Mouse (Mus musculus): Measurements from ENCODE around the gene Apol9b. TPM values are rescaled to one million over a fixed set of nuclear protein-coding genes. Genes with fewer than 3 reads are reported as not detected.
"Not testable (repeated sequence)": the region's sequence is repeated elsewhere in the genome, so short reads cannot be mapped to it uniquely, and the experiment has no call there.

The Apol9b gene
- polyA plus RNA-seq, 1 experiment, result 2.1 TPM

DNA sequence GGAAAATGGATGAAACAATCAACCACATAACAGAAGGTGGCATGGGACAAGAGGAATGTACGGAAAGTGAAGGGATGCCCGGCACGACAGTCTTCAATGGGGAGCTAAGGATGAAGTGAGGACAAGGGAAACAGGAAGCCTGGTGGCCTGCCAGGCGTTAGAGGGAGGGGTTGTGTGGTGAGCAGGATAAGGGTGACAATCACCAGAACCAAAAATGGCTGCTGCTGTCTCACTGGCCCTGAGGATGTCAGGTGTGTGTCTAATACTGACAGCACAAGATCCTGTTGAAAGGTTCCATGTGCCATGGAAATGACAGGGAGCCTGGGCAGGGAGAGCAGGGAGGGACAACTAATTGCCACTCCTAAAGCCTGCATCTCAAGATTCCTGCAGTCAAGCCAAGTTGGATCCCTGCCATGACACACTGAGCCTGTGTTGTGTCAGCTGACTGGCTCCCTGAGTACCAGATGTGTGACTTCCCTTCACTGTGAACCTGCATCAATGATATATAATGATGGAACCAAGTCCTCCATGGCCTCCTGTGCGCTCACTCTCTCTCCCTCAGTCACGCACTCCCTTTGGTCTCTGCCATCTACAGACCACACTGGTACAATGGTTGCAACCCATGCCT, 3.3 kb upstream of the Apol9b start:
- not testable (repeated sequence) for H3K36me3 ChIP-seq (ENCODE audit: control insufficient read depth, insufficient read depth, low read length); H3K27me3 ChIP-seq (replicated peaks; ENCODE audit: control insufficient read depth, insufficient read depth, low read length); H3K4me1 ChIP-seq (ENCODE audit: control insufficient read depth, insufficient read depth, low read length); H3K27ac ChIP-seq (ENCODE audit: insufficient read depth, low read depth, low read length); H3K4me3 ChIP-seq (ENCODE audit: insufficient read depth, low read depth, low read length)
- WGBS, result 67% methylated on average over 6 of the region's 6 CpGs
- peak; percentile 19 for DNase-seq

DNA sequence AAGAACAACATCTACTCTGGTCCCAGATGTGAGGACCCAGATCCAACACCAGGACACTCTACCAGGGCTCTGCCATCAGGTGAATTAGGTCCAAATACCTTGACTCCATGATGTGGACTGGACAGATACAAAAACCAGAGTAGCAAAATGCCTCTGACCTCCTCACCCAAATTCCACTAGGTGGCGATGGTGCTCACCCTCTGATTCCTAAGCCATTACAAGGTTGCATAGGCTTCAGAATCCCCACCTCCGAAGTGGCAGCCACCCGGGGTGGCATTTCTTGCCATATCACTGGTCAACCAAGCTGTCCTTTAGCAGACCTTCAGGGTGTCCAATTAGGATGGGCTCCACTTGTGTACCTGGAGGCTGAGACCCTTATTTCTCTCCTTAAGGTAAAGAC, 1.7 kb upstream of the Apol9b start:
- not testable (repeated sequence) for H3K4me1 ChIP-seq (ENCODE audit: control insufficient read depth, insufficient read depth, low read length); H3K4me3 ChIP-seq (ENCODE audit: insufficient read depth, low read depth, low read length); H3K27ac ChIP-seq (ENCODE audit: insufficient read depth, low read depth, low read length); H3K27me3 ChIP-seq (replicated peaks; ENCODE audit: control insufficient read depth, insufficient read depth, low read length); H3K36me3 ChIP-seq (ENCODE audit: control insufficient read depth, insufficient read depth, low read length)
- WGBS, result 0% methylated on average over 3 of the region's 3 CpGs
- DNase-seq, result peak; percentile 14
- peak; percentile 59 for TF ChIP-seq CTCF (conservative IDR thresholded peaks at IDR 0.05; ENCODE audit: insufficient read depth, insufficient read length, low read depth, low read length)

DNA sequence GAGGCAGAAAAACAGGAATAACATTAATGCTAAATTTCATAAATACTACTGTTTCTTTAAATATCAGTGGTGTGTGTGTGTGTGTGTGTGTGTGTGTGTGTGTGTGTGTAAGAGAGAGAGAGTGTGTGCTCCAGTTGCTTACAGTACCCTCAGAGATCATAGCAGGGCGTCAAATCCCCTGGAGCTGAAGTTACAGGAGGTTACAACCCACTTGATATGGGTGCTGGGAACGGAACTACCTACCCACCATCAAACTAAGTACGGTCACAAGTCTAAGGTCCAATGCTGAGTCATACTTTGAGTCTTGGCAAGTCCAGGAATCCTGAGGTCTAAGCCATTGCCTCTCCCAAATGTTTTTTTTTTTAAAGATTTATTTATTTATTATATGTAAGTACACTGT, 1.1 kb upstream of the Apol9b start:
- H3K4me3 ChIP-seq (ENCODE audit: insufficient read depth, low read depth, low read length); DNase-seq; H3K27ac ChIP-seq (ENCODE audit: insufficient read depth, low read depth, low read length); H3K27me3 ChIP-seq (replicated peaks; ENCODE audit: control insufficient read depth, insufficient read depth, low read length); H3K4me1 ChIP-seq (ENCODE audit: control insufficient read depth, insufficient read depth, low read length); H3K36me3 ChIP-seq (ENCODE audit: control insufficient read depth, insufficient read depth, low read length): not testable (repeated sequence)
- WGBS, result 69% methylated on average over 3 of the region's 3 CpGs

DNA sequence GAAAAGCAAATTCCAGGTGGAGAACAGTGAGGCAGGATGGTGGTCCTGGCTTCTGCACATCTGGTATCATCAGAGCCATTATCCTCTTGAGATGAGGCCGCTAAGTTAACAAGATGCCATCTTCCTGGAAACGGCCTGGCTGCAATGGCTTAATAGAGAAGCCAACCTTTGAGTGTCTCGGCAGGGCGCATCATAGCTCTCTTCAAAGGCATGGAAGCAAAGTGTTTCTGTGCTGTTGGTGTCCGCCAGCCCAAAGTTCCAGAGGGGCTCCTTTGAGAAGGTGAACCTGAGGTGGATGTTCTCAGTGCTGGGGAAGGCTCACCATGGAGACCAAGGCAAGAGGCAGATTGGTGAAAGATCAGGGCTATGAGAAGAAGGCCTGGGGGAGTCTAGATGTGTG, 2.8 kb downstream of the Apol9b start:
- no peak overlapping the region for H3K4me3 ChIP-seq (ENCODE audit: insufficient read depth, low read depth, low read length)
- TF ChIP-seq POLR2A (IDR thresholded peaks at IDR 0.05; ENCODE audit: low read depth, low read length) (no peak), CTCF (conservative IDR thresholded peaks at IDR 0.05; ENCODE audit: insufficient read depth, insufficient read length, low read depth, low read length) (no peak)
- 84% methylated on average over 5 of the region's 5 CpGs for WGBS
- H3K27me3 ChIP-seq (replicated peaks; ENCODE audit: control insufficient read depth, insufficient read depth, low read length), result no peaks in the 10 kb centered on the region
- H3K36me3 ChIP-seq (ENCODE audit: control insufficient read depth, insufficient read depth, low read length), result no peaks in the 10 kb centered on the region
- no peak for DNase-seq
- H3K27ac ChIP-seq (ENCODE audit: insufficient read depth, low read depth, low read length), result no peak overlapping the region
- H3K4me1 ChIP-seq (ENCODE audit: control insufficient read depth, insufficient read depth, low read length), result no peaks in the 10 kb centered on the region

DNA sequence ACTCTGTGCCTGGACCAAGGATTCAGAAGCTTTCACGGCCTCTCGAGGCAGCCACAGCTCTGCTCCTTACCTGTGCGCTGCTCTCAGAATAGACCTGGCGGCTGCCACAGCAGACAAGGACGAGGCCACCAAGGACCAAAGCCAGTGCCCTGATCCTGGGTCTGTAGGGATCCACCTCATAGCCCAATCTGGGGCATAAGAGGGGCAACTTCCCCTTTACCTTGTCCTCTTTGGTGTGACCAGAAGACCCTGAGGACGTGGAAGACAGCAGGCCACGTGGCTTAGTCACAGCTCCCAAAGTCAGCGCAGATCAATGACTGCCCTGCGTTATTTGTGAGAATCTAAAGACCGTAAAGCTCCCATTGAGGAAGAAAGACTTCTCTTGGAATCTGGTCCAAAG, 4.0 kb downstream of the Apol9b start:
- H3K27ac ChIP-seq (ENCODE audit: insufficient read depth, low read depth, low read length); H3K36me3 ChIP-seq (ENCODE audit: control insufficient read depth, insufficient read depth, low read length); H3K4me3 ChIP-seq (ENCODE audit: insufficient read depth, low read depth, low read length); H3K4me1 ChIP-seq (ENCODE audit: control insufficient read depth, insufficient read depth, low read length); DNase-seq; H3K27me3 ChIP-seq (replicated peaks; ENCODE audit: control insufficient read depth, insufficient read depth, low read length): not testable (repeated sequence)
- 83% methylated on average over 10 of the region's 10 CpGs for WGBS

DNA sequence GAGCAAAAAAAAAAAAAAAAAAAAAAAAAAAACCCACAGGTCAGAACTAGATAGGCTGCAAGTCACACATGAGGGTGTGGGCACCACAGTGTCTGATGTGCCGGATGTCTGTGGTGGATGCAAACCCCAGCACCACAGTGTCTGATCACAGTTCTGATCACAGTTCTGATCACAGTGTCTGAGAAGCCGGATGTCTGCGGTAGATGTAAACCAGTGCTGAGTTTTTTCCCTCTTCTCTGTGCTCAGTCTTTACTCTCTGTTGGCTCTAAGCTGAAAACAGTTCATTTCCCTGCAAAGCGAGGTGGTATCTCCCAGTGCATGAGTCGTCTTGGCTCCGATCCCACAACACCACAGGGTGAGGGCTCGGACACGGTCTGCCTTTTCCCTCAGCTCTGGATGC, 4.5 kb downstream of the Apol9b start:
- not testable (repeated sequence) for H3K4me1 ChIP-seq (ENCODE audit: control insufficient read depth, insufficient read depth, low read length); H3K27ac ChIP-seq (ENCODE audit: insufficient read depth, low read depth, low read length); DNase-seq; H3K36me3 ChIP-seq (ENCODE audit: control insufficient read depth, insufficient read depth, low read length); H3K4me3 ChIP-seq (ENCODE audit: insufficient read depth, low read depth, low read length); H3K27me3 ChIP-seq (replicated peaks; ENCODE audit: control insufficient read depth, insufficient read depth, low read length)
- WGBS, result 67% methylated on average over 8 of the region's 8 CpGs

DNA sequence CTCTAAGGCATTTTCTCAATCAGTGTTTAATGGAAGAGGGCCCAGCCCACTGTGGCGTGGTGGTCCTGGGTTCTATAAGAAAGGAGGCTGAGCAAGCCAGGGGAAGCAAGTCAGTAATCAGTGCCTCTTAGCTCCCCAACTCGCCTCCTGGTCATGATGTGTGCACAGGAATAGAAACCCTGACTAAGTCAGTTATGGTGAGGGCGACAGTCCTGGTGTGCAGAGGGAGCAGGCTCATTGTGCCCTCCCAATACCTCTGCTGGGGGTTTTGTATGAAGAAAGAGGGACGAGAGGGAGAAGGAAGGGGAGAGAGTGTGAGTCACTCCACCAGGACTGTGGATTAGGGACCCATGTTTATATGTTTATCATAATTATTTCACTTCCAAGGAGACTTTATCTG, 5.1 kb downstream of the Apol9b start:
- H3K27ac ChIP-seq (ENCODE audit: insufficient read depth, low read depth, low read length); H3K4me3 ChIP-seq (ENCODE audit: insufficient read depth, low read depth, low read length); DNase-seq; H3K4me1 ChIP-seq (ENCODE audit: control insufficient read depth, insufficient read depth, low read length); H3K36me3 ChIP-seq (ENCODE audit: control insufficient read depth, insufficient read depth, low read length); H3K27me3 ChIP-seq (replicated peaks; ENCODE audit: control insufficient read depth, insufficient read depth, low read length): not testable (repeated sequence)
- 76% methylated on average over 4 of the region's 4 CpGs for WGBS

DNA sequence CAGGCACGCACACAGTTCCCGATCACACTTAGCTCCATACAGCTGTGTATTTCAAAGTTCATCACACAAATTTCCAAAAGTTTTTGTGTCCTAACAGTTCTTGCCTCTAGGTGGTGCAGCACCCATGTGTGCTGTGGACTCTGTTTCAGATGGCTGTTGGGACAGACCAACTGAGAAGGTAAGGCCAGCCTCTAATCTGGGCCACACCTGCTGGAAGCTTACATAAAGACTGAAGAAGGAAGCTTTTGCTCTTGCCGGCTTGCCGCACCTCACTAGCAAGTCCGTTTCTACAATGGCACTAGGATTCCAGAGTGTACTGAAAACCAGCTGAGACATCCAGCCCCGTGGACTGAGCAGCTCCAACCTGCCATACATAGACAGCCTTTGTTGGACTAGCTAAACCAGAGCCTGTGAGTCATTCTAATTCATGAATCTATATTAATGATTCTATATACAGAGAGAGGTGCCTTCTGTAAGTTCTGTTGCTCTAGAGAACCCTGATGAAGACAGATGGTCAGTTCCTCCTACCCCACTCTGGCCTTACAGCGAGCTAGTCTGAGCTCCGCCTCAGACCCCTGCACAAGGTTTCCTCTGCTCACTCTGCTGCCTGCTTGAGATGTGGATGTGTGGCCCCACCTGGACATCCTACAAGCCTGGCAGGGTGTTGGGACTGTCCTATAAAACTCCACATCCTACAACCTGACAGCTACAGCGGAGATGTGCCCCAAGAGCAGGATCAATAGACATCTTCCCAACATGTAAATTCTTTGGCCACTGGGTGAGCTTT, 11.9 kb downstream of the Apol9b start:
- no peaks in the 10 kb centered on the region for H3K4me1 ChIP-seq (ENCODE audit: control insufficient read depth, insufficient read depth, low read length)
- H3K27me3 ChIP-seq (replicated peaks; ENCODE audit: control insufficient read depth, insufficient read depth, low read length), result no peaks in the 10 kb centered on the region
- TF ChIP-seq CTCF (conservative IDR thresholded peaks at IDR 0.05; ENCODE audit: insufficient read depth, insufficient read length, low read depth, low read length) (peak; percentile 59), POLR2A (IDR thresholded peaks at IDR 0.05; ENCODE audit: low read depth, low read length) (no peak)
- WGBS, result 74% methylated on average over 9 of the region's 9 CpGs
- H3K4me3 ChIP-seq (ENCODE audit: insufficient read depth, low read depth, low read length), result no peak overlapping the region
- no peak overlapping the region for H3K27ac ChIP-seq (ENCODE audit: insufficient read depth, low read depth, low read length)
- no peaks in the 10 kb centered on the region for H3K36me3 ChIP-seq (ENCODE audit: control insufficient read depth, insufficient read depth, low read length)
- no peak for DNase-seq

DNA sequence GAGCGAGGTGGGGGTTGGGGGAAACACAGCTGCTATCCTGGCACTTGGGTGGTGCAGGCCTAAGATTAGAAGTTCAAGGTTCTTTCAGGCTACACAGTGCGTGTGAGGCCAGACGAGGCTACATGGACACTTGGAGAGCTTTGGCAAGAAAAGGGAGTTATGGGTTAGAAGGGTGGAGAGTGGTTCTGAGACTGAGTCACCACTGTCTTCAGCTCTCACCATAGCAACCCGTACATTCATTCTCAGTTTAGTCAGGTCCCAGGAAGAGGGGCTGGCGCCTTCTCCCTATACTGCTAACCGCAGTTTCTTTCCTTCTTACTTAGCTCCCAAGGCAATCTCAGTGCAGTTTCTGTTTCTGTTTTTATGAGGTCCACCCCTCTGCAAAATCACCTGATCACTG, 12.7 kb downstream of the Apol9b start:
- WGBS, result 87% methylated on average over 6 of the region's 6 CpGs
- H3K4me1 ChIP-seq (ENCODE audit: control insufficient read depth, insufficient read depth, low read length); DNase-seq; H3K4me3 ChIP-seq (ENCODE audit: insufficient read depth, low read depth, low read length); H3K27ac ChIP-seq (ENCODE audit: insufficient read depth, low read depth, low read length); H3K27me3 ChIP-seq (replicated peaks; ENCODE audit: control insufficient read depth, insufficient read depth, low read length); H3K36me3 ChIP-seq (ENCODE audit: control insufficient read depth, insufficient read depth, low read length): not testable (repeated sequence)
